Mouse (Mus musculus) megakaryocyte, embryonic 14.5 days (primary cell): ENCODE data around the gene Eya2.

Experiments
- FLI1 ChIP-seq: IDR thresholded peaks from 2 replicates; pipeline ENCODE4 v1.6.1; 2012; ENCODE audit warnings: low read length, inconsistent platforms, mixed read lengths
- GATA1 ChIP-seq: IDR thresholded peaks from 3 replicates; pipeline ENCODE4 v1.6.1; 2012; ENCODE audit warnings: mixed read lengths, low read length, inconsistent platforms, borderline replicate concordance

- no peak for TF ChIP-seq GATA1
- TF ChIP-seq FLI1 = no peak
These were observed 33.1 kb downstream of the Eya2 start for GRCm38 (mm10) chr2:165627974-165628373.
